Mouse (Mus musculus): Measurements from ENCODE around the gene Arhgap15. TPM values are rescaled to one million over a fixed set of nuclear protein-coding genes. Genes with fewer than 3 reads are reported as not detected.
A peak's percentile ranks its signal among the peaks of the same experiment; 100 is the strongest.

The Arhgap15 gene
- total RNA-seq, 2 experiments from 2014 or later, result 2.2 to 2.7 TPM

DNA sequence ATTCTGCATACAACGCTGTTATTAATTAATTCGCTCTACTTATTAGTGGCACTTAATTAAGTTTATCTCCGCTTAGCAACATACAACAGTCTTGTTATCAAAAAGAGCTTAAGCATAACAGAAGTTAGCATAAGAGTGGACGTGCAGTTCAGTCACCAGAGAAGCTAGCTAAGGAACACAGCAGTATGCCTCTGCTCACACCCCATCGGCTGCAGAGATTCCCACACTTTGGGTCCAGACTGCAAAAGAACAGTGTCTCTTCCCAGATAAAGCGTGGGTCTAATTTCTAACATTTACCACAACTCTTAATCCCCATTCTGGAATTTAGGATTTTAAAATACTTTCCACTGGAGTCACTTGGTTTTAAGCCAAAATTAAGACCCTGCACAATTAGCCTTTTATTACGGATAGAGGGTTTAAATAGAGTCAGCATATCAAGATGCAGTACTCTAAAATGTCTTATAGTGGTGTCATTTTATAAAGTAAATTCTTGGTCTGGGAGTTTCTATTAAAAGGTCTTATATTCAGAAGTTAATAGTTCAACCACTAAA lies 400.0 kb downstream of the Arhgap15 start:
- no peak for DNase-seq (ENCODE audit: low spot score in 2 of 2)

DNA sequence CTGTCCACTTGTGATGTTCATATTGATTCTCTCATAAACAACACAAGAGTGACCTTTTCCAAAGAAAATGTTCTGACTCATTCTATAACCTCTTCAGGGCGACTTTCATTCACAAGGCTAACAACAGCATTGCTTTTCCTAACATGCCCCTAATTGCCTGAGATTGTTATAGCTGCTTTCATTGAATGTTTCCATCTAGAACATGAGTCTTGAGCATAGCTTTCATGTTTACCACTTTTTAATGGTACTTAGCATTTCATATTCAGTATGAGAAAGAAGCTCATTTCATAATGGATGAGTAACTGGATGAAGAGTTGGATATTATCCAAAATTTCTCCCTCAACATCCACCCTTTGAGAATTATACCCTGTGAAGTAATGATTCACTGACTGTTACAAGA lies 403.7 kb downstream of the Arhgap15 start:
- DNase-seq (ENCODE audit: low spot score in 2 of 2), result no peak

DNA sequence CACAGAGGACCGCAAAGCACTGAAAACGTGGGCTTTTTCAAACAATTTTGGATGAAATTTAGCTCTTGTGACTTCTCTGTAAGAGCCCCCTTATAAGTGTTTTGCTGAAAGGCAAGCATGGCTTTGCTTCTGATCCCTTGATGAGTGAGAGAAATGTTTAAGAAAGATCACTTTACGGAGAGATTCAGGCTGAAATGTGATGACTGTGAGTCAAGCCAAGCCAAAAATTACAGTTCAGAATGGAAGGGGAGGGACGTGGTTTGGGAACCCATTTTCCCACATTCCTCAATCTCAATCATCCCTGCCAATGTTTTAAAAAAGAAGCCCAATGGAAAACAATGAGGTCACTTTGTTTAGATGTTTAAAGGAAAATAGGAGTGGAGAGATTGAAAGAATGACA lies 411.7 kb downstream of the Arhgap15 start:
- DNase-seq (ENCODE audit: low spot score in 2 of 2), result no peak

DNA sequence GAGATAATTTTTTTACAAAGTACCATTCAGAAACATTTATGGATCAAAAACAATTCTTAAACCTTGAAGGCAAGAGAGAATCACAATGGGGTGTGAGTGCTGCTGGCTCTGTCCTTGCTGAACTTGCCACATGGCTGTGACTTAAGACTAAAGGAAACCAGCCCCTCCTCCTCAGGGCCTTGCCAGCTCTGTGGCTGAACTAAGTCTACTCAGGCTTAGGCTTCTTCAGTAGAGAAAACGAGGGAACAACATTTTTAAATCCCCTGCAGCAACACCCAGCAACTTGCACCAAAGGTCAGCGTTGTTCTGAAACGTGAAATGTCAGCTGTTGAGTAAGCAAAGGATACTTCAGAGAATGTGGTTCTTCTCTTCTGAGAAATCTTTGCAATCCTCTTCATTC lies 417.2 kb downstream of the Arhgap15 start:
- no peak for DNase-seq (ENCODE audit: low spot score in 2 of 2)

DNA sequence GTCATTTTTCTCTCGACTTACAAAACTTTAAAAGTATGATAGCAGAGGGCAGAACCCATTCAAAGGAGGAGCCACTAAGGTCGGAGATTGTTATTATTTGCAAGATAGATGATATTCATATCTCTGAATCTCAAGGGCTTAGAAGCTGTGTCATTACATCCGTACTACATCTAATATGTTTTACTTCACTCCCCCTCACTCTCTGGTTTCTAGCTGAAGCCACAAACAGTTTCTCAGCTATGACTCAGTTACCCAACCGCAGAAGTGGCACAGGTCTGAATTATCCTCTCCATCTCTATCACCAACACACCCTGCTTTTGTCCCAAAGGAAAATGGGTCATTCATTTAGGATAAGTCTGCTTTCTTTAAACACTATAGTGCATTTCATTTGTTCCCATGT lies 418.1 kb downstream of the Arhgap15 start:
- no peak for DNase-seq (ENCODE audit: low spot score in 2 of 2)

DNA sequence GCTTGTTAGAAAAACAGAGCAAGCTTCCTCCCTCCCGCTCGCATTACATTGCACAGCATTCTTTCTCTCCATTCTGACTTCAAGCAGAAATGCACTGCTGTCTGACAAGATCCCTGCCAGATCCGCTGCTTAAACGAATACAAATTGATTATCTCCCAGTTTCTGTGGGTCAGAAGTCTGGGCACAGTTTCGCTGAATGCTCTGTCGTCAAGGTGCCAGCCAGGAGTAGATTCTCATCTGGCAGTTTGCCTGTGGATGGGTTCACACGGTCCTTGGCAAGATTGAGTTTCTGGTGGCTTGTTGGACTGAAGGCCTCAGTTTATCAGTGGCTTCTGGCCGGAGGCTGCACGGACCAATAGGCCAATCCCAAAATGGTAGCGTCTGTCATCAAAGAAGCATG lies 435.9 kb downstream of the Arhgap15 start:
- no peak for DNase-seq (ENCODE audit: low spot score in 2 of 2)

DNA sequence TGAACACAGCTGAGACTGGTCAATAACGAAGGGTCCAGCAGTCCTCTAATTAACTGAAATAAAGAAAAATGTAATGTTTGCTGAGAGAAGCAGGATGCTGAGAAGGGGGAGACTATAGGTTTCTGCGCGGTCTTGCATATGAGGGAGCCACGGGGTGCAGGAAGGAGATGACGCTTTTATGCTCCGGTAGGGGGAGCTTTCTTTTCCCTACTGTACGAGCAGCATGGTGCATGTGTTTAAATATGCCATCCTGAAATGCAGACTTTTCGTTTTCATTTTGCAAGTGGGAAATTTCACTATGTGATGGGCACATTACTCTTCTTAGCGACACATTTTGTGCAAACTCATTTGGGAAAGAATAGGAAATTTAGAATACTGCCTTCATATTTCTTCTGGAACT lies 442.1 kb downstream of the Arhgap15 start:
- no peak for DNase-seq (ENCODE audit: low spot score in 2 of 2)

DNA sequence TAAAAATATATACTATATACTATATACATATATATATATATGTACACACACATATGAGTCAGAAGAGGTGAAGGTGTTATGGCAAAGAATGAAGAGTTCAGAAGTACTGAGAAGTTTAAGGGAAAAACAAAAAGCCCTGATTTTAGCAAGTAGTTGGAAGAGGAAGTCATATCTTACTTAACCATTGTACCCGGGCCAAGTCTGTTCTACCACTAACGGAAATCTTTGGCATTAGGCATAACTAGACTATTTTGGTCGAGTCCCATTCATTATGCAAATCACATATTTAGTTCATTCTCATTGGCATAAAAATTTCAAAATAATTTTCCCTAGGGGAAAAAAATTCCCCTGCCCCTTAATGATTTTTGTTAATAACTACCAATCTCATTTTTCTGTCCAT lies 443.4 kb downstream of the Arhgap15 start:
- DNase-seq (ENCODE audit: low spot score in 2 of 2), result no peak

DNA sequence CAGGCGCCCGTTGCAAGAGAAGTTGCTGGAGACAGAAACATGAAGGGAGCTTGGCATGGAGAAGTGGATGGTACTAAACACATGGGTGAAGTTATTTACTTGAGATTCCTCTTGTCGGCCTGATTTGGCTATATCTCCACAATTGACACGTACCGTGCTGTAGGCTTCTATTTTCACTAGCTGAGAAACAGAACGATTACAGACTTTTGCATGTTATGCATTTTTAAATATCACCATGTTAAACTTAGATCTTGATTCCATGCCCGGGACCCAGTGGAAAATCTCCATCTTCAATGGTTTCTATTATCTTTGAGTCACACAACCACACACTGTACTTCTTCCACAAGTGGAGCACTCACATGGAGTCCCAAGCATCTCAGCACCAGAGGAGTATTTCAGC lies 466.9 kb downstream of the Arhgap15 start:
- no peak for DNase-seq (ENCODE audit: low spot score in 2 of 2)

DNA sequence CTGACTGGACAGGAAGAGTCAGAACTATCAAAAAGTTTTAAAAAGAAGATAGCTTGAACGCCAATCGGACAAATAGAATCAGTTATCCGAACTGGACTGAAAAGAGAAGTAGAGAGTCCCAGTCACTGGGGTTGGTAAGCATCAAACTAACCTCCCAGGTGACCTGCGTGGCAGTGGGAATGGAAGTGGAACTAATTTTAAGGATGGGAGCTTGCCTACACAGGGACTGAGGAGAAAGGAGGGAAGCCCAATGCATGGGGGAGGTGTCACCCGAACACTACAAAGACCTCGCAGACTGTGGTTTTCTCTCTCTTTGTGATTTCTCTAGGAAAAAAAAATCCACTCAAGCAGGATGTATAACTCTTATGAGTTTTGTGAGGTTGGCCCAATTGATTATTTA lies 469.2 kb downstream of the Arhgap15 start:
- DNase-seq (ENCODE audit: low spot score in 2 of 2), result no peak

DNA sequence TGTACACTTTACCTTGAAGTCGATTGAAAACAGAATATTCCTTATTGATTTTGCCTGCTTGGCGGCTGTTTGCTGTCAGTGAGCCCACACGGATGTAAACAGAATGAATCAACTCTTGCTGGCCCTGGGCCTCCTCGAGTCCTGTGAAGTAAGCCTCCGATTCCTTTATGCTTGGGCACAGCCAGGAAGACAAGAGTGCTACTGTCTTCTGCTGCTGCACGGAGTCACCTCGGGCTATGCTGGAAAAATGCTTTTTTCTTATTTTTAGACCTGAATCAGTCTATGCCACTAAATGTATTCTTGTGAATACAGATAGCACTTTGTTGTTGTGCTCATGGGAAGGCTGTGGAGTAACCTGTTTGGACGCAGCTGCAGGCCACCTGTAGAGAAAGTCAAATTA lies 469.7 kb downstream of the Arhgap15 start:
- no peak for DNase-seq (ENCODE audit: low spot score in 2 of 2)

DNA sequence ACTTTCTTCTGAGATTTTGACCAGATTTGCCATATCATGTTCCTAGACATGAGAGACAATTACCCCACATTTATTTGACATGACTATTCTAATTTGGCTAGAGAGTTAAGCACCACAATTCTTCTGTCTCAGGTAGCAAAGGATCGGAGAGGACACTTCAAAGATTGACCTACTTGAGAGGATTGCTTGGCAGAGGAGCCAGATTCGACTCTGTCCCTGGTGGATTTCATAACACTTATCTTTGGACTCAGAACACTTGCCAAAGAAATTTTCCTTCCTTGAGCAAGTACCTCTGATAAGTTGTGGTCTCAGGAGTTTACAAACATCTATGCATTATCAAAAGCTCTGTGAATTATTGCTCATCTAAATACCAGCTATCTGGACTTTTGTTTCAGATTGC lies 473.1 kb downstream of the Arhgap15 start:
- DNase-seq (ENCODE audit: low spot score in 2 of 2), result no peak

DNA sequence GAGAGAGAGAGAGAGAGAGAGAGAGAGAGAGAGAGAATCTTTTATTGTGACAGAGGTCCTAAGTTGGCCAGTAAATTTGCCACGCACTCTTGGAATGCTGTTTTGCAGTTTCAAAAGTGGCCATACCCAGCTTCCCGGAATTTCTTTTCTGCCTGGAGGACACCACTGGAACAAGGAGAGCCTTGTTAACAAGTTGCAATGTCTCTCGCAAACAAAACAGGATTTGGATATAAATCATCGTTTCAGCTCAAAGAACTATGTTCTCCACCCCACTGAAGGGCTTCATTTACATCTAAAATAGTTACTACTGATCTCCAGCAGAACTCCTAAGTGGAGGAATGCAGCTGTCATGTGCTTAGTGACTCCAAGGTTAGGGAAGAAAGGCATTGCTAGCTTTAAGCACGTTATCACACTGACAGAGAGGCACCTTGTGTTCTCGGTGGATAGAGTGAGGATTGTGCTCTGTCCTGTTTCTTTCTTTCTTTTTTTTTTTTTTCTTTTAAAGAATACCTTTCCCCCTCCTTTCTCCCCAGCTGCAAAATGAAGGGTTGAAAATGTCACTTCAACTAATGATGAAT lies 473.6 kb downstream of the Arhgap15 start:
- peak in 1 of 2 experiments; percentile 10 for DNase-seq (ENCODE audit: low spot score in 2 of 2)

DNA sequence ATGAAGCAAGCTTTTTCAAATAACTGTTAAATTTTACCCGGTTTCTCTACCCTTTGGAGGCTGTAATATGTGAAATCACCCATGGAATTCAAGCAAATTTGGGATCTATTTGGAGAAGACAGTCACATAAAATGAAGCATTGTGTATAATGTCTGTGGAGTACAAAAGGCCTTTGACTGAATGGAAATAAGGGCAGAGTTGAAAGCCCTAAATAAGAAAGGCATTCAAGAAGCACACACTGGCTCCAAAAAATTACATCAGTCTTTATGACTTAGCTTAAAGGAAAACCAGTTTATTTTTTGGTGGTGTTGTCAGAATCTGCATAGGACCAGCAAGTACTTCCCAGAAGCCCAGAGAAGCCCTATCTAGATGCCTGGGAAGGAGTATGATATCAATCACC lies 486.2 kb downstream of the Arhgap15 start:
- no peak for DNase-seq (ENCODE audit: low spot score in 2 of 2)

DNA sequence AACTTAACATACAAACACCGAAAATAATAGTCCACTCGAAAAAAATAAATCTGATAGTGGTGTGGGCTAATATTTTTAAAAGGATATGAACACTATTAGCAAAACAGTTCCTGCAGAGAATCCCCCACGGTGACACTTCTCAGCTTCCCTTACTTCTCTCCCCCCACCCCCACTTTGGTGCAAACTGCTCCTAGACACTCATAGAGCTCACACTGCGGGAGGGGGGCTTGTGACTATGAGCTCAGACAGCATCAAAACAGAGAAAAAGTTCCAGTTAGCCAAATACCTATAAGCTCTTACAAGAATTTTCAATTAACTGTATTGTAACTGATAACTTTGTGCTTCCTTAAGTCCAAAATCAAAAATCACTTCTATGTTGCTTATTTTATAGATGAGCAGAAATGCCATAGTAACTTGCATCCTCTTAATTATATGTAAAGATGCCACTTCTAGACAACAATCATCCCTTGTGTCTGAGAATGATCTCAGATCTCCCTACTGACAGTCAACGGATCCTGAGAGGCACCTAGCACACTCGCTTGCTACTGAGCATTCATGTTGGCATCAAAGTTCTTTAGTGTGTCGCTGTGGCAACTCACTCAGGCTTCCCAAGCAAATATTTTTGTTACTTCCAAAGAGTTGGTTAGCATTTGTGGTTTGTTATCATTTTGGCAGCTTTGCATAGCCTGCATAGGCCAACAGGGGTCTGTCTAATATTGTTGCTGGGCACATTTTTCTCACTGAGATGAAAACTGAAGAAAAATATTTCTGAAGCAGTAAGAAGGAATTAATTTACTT lies 493.2 kb downstream of the Arhgap15 start:
- DNase-seq (ENCODE audit: low spot score in 2 of 2), result no peak

DNA sequence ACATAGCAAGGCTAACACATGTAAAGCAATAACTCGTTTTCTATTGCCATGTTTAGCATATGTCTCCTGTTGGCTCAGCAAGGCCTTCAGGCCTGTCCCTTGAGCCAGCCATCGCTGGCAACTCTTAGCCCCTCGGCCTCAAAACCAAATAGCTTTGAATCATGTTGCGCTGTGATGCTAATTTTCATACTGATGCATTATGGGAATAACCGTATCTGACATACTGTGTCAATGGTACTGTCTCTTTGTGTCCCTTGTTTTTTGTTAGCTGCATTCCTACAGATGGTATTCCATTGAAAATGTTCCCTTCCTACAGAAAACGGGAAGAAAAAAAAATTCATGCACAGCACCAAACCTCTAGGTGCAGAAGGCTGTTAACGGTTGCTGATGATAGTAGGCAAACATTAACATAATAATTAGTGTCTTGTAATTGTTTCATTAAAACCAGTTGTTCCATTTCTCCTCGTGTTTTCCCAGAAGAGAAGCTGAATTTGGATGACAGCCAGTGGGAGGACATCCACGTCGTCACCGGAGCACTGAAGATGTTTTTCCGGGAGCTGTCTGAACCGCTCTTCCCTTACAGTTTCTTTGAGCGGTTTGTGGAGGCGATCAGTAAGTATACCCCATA lies 494.1 kb downstream of the Arhgap15 start:
- no peak for DNase-seq (ENCODE audit: low spot score in 2 of 2)

DNA sequence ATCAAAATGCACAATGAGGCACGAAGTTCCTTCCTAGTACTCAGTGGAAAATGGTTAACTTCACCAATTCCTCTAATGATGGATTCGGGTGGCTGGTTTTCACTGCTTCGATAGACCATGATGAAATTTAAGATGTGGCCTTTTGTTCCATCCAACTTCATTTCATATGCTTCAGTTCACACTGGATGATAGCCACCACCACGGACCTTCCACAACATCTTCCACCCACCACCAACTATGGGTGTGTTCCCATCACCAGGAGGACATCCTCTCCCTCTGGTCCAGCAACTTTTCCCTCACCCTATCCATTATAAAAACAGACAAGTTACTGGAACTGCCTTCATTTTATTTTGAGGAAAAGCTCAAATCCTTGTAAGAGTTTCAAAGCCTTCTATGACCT lies 506.7 kb downstream of the Arhgap15 start:
- no peak for DNase-seq (ENCODE audit: low spot score in 2 of 2)

DNA sequence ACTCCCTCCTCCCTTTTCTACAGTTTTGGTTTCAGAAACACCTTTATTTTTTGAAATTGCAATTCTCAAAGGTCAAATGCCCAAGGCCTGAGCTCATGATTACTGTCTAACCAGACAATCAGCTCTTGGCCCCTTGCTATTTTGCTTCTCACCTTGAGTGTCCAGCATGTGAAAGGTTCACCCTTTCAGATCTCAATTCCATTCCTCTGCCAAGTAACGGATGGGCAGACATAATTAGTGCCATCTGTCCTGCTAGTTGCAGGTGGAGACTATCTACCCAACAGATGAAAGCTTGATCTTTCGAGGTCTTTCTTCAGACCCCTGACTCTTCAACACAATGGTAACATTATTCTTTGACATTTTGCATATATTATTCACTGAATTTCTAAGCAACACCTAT lies 509.3 kb downstream of the Arhgap15 start:
- DNase-seq (ENCODE audit: low spot score in 2 of 2), result no peak

DNA sequence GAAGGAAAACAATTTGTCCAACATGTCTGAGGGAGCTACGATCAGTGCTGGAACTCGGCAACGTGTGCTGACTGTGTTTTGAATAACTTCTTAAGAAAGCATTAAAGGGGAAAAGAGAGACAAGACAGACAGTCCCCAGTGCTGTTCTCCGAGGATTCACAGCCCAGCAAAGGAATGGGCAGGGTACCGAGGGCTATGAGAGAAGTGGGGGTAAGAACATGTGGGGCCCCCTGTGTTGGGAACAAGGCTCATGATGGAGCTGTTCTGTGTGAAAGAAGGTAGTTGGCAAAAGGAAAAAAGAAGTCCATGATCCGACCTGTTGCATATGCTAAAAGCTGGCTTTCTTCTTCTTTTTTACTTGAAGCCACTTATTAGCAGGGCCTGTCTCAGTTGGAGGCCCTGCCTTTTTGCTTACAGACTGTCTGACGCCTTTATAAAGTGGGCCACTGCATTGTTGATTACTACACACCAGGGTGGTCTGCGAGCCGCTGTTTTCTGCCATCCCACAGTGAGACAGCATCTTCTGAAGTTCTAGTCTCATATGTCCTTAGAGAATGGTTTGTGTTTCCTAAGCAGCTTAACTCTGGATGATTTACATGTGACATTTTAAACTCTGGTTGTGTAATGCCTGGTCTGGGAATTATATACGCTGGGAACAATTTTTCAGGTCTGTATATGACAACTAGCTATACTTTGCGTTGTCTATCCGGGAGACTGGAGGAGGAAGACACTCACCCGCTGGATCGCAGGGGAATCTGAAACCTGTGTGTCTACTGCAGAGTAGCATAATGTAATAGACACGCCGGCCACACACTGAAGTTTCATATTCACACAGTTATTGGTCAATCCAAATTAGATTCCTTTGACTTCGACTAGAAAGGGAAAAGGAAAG lies 523.1 kb downstream of the Arhgap15 start:
- DNase-seq (ENCODE audit: low spot score in 2 of 2), result no peak

DNA sequence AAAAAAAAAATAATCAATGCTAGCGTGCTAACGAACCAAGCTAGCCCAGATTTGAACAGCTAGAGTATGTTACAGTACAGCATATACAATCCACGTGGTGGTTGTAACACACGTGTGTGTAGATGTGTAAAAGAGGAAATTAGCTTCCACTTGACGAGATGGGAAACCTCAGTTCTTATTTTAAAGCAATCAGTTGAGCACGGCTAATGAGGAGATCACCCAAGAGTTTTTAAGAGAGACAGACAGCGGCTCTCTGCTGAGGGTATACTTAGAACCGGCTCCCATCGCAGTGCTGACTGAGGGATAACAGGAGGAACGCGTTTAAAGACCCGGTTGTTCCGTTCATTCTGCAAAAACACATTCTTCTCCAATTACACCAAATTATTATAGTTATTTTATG lies 524.0 kb downstream of the Arhgap15 start:
- DNase-seq (ENCODE audit: low spot score in 2 of 2), result no peak

DNA sequence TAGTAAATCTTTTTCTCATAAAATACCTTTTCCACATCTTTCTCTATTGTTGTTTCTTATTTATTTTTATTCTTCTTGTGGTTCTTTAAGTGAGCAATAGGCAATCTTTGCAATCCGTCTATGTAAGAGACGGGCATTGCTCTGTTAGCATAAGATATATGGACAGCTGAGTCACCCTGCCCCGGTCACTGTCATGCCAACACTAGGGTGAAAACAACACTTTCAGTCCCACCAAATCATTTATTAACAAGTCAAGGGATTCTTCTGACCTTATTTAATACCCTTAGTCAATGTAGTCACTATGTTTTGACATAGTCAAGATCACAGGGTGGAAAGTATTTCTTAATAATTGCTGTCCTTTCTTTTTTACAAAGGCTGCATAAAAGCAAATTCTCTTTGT lies 525.8 kb downstream of the Arhgap15 start:
- no peak for DNase-seq (ENCODE audit: low spot score in 2 of 2)
